Mouse (Mus musculus) adrenal gland, adult 18-20 months (tissue): ENCODE data around the gene Brd2. TPM values are rescaled to one million over a fixed set of nuclear protein-coding genes. Genes with fewer than 3 reads are reported as not detected.

Source experiments
- DNase-seq, 2 experiments: peaks; one replicate each; pipeline ENCODE4 v3.0.0; 2021 to 2022; ENCODE audit warnings: low spot score in 2 of 2
- total RNA-seq, 2 experiments: library from RNA; stranded (reverse); gene quantifications; 1 replicate in 1 of 2; 2 replicates in 1 of 2; pipeline ENCODE4 v1.2.3; 2021

Gene Brd2
- total RNA-seq, 2 experiments from 2014 or later, result 199 to 244 TPM

DNA sequence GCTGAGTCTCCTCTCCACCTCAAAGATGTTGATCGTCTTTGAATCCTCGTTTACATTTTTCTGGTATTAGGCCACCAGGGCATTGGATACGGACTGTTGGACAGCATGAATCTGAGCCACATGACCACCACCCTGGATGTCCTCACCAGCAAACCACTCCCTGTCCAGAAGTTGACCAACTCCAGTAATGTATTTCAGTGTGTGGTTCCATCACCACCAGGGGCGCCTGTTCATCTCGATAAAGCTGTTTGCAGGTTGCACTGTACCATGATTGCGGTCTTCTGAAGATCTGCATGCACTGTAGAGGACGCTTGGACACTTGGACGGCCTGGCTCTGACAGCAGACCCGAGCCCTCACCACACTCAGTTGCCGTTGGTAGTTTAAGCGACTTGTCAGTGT is 10.9 kb upstream of the Brd2 start:
- DNase-seq, result no peak

DNA sequence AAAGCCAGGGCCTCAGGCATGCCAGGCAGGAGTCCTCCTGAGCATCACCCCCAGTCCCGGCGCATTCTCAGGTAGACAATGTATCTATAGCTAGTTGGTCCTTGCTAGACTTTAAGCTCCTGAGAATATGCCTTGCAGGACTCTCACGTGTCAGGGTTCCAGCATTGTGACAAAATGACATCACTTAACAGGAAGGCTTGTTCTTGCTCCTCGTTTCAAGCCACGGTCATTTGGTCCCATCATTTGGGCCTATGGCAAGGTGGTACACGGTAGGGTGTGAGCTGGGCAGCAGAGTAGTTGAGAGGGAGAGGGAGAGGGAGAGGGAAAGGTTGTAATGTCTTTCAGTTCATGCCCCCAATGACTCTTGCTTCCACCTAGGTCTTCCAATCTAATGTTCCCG is 9.5 kb upstream of the Brd2 start:
- DNase-seq, result no peak

GRCm38 (mm10) chr17:34130073-34130947 is 7.9 kb upstream of the Brd2 start:
- no peak for DNase-seq

- no peak for DNase-seq
These were observed 6.7 kb upstream of the Brd2 start for GRCm38 (mm10) chr17:34128944-34129791.

- no peak for DNase-seq
These were observed 6.0 kb upstream of the Brd2 start for GRCm38 (mm10) chr17:34128264-34128937.

- peak in 1 of 2 experiments; percentile 46 for DNase-seq
These were observed 5.0 kb upstream of the Brd2 start for GRCm38 (mm10) chr17:34127475-34127874.

DNA sequence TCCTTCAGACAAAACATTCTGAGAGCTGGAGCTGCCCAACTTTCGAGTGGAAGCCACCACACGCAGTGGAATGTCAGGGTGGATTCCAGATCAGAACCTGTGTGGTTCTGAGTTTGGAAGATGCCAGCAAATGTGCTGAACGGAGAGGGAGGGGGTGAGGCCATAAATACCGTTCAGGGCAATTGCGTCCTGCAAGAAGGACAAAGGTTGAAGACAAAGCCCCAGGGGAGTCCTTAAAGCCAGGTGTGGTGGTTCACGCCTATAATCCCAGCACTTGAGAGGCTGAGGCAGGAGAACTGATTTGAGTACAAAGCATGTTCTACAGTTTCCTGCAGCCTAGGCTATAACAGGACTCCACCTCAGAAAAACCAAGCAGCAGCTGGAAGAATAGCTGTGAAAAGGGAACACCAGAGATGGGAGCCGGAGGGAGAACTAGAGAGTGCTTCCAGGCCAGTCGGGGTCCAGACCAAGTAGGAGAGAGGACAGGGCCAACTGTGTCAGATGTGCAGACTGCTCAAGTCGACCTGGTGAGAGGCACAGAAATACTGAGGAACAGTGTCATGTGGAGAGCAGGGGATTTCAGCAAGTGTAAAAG is 4.5 kb upstream of the Brd2 start:
- no peak for DNase-seq

DNA sequence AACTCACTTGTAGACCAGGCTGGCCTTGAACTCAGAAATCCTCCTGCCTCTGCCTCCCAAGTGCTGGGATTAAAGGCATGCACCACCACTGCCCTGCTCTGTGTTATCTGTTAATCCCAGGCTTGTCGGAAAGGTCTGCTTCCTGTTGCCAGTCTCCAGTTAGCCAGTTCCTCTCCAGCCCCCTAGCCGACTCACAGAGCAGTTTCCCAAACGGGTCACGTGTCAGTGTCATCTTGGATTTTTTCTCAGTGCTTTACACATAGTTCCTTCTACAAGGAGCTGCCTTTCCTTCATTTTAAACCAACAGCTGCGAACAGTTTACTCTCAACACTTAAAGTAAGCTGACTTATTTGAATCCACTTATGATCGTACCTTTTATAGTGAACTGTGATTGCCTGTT is 2.2 kb upstream of the Brd2 start:
- DNase-seq, result no peak

DNA sequence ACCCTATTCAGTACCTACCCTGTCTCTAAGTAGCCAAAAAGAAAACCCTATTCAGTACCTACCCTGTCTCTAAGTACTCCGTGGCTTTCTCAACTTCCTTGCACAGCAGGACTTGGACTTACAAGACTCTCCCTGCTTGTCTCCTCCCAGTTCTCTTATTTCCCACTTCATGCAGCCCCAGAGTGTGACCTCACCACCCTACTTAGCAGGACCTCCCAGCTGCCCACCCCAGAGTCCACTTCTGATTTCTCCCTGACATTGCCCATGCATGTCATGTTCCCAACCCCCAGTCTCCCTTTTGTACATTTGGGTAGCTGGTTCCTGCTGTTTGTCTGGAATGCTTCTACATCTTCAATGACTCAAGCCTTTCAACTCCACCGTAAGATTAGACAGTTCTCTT is 1.1 kb upstream of the Brd2 start:
- no peak for DNase-seq

DNA sequence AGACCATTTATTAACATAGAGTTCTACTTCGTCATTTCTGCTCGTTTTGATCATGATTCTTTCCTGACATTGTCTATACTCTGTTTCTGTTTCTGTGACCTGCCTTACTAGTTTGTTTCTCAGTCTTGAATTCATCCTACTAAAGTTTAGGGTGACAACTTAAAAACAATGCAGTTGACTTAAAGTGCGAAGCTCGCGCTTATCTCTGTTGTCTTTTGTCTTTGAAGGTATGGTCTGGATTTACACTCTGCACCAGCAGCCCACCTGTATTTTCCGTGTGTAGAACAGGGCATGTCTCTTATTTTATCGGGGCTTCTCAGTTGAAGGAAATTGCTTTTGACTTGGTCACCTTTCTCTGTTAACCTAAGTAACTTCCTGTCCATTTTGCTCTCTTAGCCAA is 677 bp upstream of the Brd2 start:
- no peak for DNase-seq

GRCm38 (mm10) chr17:34121879-34122187 is 601 bp downstream of the Brd2 start:
- DNase-seq, result peak in 1 of 2 experiments; percentile 66

DNA sequence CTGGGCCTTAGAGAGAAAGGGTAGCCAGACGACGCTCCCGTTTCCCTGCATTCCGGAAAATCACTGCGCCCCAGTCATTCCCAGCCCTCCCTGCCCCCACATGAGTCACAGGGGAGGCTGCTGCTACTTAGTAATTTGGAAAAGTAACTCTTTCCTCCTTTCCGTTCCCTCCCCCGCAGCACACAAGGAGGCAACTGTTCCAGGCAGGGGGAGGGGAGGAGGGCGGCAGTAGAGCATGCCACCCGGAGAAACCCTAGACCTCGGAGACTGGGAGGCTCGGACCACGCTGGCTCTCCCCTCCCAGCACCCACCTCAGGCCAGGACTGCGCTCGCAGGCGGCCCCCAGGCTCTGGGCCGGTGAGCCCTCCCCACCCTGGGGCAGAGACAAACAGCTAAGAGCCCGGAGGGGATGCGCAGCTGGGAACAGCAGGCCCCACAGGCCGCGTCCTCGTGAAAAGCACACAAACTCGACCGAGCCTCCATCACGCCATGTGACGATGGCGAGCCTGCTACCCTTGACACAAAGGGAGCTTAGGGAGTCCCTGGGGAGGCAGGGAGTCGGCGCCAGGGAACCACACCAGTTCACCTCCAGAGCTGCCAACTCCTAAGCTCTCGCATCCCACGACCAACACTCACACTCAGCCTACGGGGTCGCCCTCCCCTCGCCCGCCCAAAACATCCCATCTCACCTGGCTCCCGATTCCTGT is 1.1 kb downstream of the Brd2 start:
- peak; percentile 82 to 85 for DNase-seq

DNA sequence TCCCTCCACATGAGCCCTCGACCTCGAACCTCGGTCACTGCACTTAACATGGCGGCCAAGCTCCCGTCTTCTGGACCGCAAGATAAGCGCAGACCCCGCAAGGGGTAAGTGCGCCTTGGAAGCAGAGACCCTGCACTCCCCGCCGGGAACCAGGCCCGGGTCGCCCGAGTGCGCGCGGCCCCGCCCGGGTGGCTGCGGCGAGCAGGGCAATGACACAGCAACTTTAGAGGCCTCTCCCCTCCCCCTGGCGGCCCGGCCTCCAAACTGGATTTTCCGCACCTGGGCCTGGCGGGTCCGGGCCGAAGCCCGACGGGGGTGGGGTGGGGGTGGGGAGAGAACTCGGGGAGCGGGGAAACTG is 1.6 kb downstream of the Brd2 start:
- DNase-seq, result peak; percentile 82 to 86

GRCm38 (mm10) chr17:34120180-34120723 is 2.2 kb downstream of the Brd2 start:
- DNase-seq, result peak; percentile 82 to 83

GRCm38 (mm10) chr17:34119249-34120179 is 2.9 kb downstream of the Brd2 start, which contains the start of gene H2-DMa:
Gene H2-DMa, plus strand, starts transcription at chr17:34119541.
- peak; percentile 99 to 100 for DNase-seq

DNA sequence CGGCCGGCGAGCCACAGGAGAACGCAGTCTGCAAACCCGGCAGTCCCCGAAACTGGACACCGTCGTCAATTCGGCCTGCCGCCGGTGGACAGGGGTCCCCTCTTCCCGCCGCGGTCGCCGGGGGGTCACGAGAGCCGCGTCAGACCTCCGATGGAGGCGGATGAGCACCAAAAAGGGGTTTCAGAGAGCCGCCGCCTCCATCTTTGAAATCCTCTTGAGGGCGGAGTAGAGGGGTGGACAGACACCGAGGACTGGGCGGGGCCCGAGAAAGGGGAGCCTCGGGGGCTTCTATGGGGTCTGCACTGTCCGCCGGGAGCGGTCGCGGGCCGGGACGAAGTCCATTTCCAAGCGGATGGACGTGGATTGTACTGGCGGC is 3.6 kb downstream of the Brd2 start:
- DNase-seq, result no peak

GRCm38 (mm10) chr17:34118113-34118872 is 4.1 kb downstream of the Brd2 start:
- peak; percentile 43 to 49 for DNase-seq

- no peak for DNase-seq
These were observed 4.9 kb downstream of the Brd2 start for GRCm38 (mm10) chr17:34117421-34118112.
